Mouse (Mus musculus) G1E (cell line): ENCODE results near the gene Spns2. TPM values are rescaled to one million over a fixed set of nuclear protein-coding genes. Genes with fewer than 3 reads are reported as not detected.
A peak's percentile ranks its signal among the peaks of the same experiment; 100 is the strongest.

Experiments used
- ATAC-seq: 2 replicates; pipeline ENCODE4 v1.8.0; 2016; ENCODE audit warnings: mild to moderate bottlenecking; ENCODE audit not compliant: insufficient number of reproducible peaks, poor library complexity, low FRiP score, severe bottlenecking; ENCODE audit errors: extremely low read depth
- DNase-seq: peaks from one replicate; pipeline ENCODE4 v3.0.0; 2012; ENCODE audit warnings: low spot score
- H3K27me3 ChIP-seq: 2 replicates; pipeline ENCODE4 v1.6.1; 2012; ENCODE audit warnings: mild to moderate bottlenecking, low read length, inconsistent platforms; ENCODE audit not compliant: insufficient read depth
- H3K36me3 ChIP-seq: replicated peaks from 2 replicates; pipeline ENCODE3; 2012; ENCODE audit warnings: mild to moderate bottlenecking, inconsistent platforms
- H3K4me1 ChIP-seq: 2 replicates; pipeline ENCODE4 v1.6.1; 2012; ENCODE audit warnings: low read depth, low read length, inconsistent platforms, mixed read lengths; ENCODE audit not compliant: insufficient read depth
- H3K4me3 ChIP-seq: 2 replicates; pipeline ENCODE4 v1.5.1; 2012; ENCODE audit warnings: low read depth, mild to moderate bottlenecking, inconsistent platforms, low read length, moderate library complexity, mixed read lengths
- H3K9me3 ChIP-seq: replicated peaks from 2 replicates; pipeline ENCODE4 v1.6.1; 2012; ENCODE audit warnings: inconsistent platforms
- CTCF ChIP-seq: IDR thresholded peaks from 2 replicates; pipeline ENCODE4 v1.5.1; 2012; ENCODE audit warnings: low read depth, low read length, inconsistent platforms, mixed read lengths
- GATA1 ChIP-seq: IDR thresholded peaks from 2 replicates; pipeline ENCODE4 v1.6.1; 2012; ENCODE audit warnings: borderline replicate concordance, low read length, inconsistent platforms, mixed read lengths
- GATA2 ChIP-seq: IDR thresholded peaks from 2 replicates; pipeline ENCODE4 v1.6.1; 2012; ENCODE audit warnings: low read depth, low read length, inconsistent platforms, borderline replicate concordance
- POLR2AphosphoS5 ChIP-seq: IDR thresholded peaks from 2 replicates; pipeline ENCODE4 v1.6.1; 2012; ENCODE audit warnings: low read depth, low read length, inconsistent platforms; ENCODE audit not compliant: insufficient replicate concordance
- TAL1 ChIP-seq: conservative IDR thresholded peaks from 2 replicates; pipeline ENCODE4 v1.6.1; 2012; ENCODE audit warnings: low read depth, low read length, inconsistent platforms, mixed read lengths
- polyA plus RNA-seq: library from polyadenylated mRNA; stranded (reverse); fragments of >175 nt; gene quantifications from 2 replicates; pipeline ENCODE4 v1.2.3, GENCODE M21; 2012
- total RNA-seq, 2 experiments: library from RNA; stranded (forward) in 1 of 2; stranded (reverse) in 1 of 2; fragments of 200-1000 nt in 1 of 2; fragments of >200 nt in 1 of 2; fragmentation: Nextera tagmentation in 1 of 2; gene quantifications; 2 replicates each; pipeline ENCODE4 v1.2.3; 2014 to 2017

Spns2 gene
- total and polyA plus RNA-seq, 3 experiments: 29.3 to 129 (median 113) TPM

- Histone ChIP-seq H3K4me3 (no peak overlapping the region), H3K36me3 (no peaks in the 10 kb centered on the region), H3K4me1 (peaks cover 26% of the 10 kb centered on the region), H3K27me3 (peaks cover 63% of the 10 kb centered on the region), H3K9me3 (peaks cover 5% of the 10 kb centered on the region)
- DNase-seq (no peak), ATAC-seq (no peak)
- TF ChIP-seq POLR2AphosphoS5 (no peak), GATA2 (no peak), CTCF (no peak), TAL1 (no peak), GATA1 (no peak)
These were observed 77.8 kb downstream of the Spns2 start for GRCm38 (mm10) chr11:72411945-72412344.

- peak within 1 kb of the TSS; percentile 14; the same call in 1 of the 2 replicates for H3K4me3 ChIP-seq
- no peak for TF ChIP-seq GATA2
- no peak for TF ChIP-seq GATA1
- no peak for TF ChIP-seq TAL1
- TF ChIP-seq POLR2AphosphoS5: no peak
- no peak for TF ChIP-seq CTCF
- H3K4me1 ChIP-seq: peaks cover 20% of the 10 kb centered on the region
- no peak for DNase-seq
- ATAC-seq: no peak
- peaks cover 64% of the 10 kb centered on the region for H3K27me3 ChIP-seq
- H3K36me3 ChIP-seq: no peaks in the 10 kb centered on the region
- peaks cover 5% of the 10 kb centered on the region for H3K9me3 ChIP-seq
These were observed 78.4 kb downstream of the Spns2 start, which contains the start of gene Smtnl2 for GRCm38 (mm10) chr11:72411093-72411921. Smtnl2 (minus strand) TSS chr11:72411713.

- H3K4me1 ChIP-seq: peaks cover 19% of the 10 kb centered on the region
- H3K9me3 ChIP-seq: peaks cover 5% of the 10 kb centered on the region
- ATAC-seq (no peak), DNase-seq (no peak)
- no peaks in the 10 kb centered on the region for H3K36me3 ChIP-seq
- H3K4me3 ChIP-seq: no peak overlapping the region
- TF ChIP-seq GATA1 (no peak), TAL1 (no peak), POLR2AphosphoS5 (no peak), CTCF (no peak), GATA2 (no peak)
- H3K27me3 ChIP-seq: peaks cover 70% of the 10 kb centered on the region
These were observed 79.1 kb downstream of the Spns2 start for GRCm38 (mm10) chr11:72410521-72411092.

- no peak for TF ChIP-seq GATA2
- no peak for TF ChIP-seq GATA1
- TF ChIP-seq CTCF: no peak
- no peak for TF ChIP-seq TAL1
- TF ChIP-seq POLR2AphosphoS5: no peak
- DNase-seq (no peak), ATAC-seq (no peak)
- Histone ChIP-seq H3K4me3 (no peak overlapping the region), H3K4me1 (peaks cover 12% of the 10 kb centered on the region), H3K9me3 (peaks cover 5% of the 10 kb centered on the region), H3K36me3 (no peaks in the 10 kb centered on the region), H3K27me3 (peaks cover 67% of the 10 kb centered on the region)
These were observed 79.9 kb downstream of the Spns2 start for GRCm38 (mm10) chr11:72409649-72410385.

- DNase-seq (no peak), ATAC-seq (no peak)
- peaks cover 2% of the 10 kb centered on the region for H3K4me1 ChIP-seq
- no peak overlapping the region for H3K4me3 ChIP-seq
- peaks cover 5% of the 10 kb centered on the region for H3K9me3 ChIP-seq
- H3K36me3 ChIP-seq: no peaks in the 10 kb centered on the region
- no peak for TF ChIP-seq CTCF
- no peak for TF ChIP-seq GATA2
- no peak for TF ChIP-seq TAL1
- no peak for TF ChIP-seq POLR2AphosphoS5
- peaks cover 67% of the 10 kb centered on the region for H3K27me3 ChIP-seq
These were observed 81.1 kb downstream of the Spns2 start for GRCm38 (mm10) chr11:72408451-72409170.
